Mouse (Mus musculus) adrenal gland, postnatal 36 days (tissue): ENCODE measurements around the gene Pard3b. TPM values are rescaled to one million over a fixed set of nuclear protein-coding genes. Genes with fewer than 3 reads are reported as not detected.
A peak's percentile ranks its signal among the peaks of the same experiment; 100 is the strongest.
"Not testable (repeated sequence)": the region's sequence is repeated elsewhere in the genome, so short reads cannot be mapped to it uniquely, and the experiment has no call there.

Source experiments
- DNase-seq, 2 experiments: peaks; one replicate each; pipeline ENCODE4 v3.0.0; 2021; ENCODE audit warnings: mixed read lengths in 1 of 2
- total RNA-seq, 2 experiments: library from RNA; stranded (reverse); gene quantifications; 2 replicates each; pipeline ENCODE4 v1.2.3; 2021

The Pard3b gene
- total RNA-seq, 2 experiments from 2014 or later = 14.8 to 17.4 TPM

DNA sequence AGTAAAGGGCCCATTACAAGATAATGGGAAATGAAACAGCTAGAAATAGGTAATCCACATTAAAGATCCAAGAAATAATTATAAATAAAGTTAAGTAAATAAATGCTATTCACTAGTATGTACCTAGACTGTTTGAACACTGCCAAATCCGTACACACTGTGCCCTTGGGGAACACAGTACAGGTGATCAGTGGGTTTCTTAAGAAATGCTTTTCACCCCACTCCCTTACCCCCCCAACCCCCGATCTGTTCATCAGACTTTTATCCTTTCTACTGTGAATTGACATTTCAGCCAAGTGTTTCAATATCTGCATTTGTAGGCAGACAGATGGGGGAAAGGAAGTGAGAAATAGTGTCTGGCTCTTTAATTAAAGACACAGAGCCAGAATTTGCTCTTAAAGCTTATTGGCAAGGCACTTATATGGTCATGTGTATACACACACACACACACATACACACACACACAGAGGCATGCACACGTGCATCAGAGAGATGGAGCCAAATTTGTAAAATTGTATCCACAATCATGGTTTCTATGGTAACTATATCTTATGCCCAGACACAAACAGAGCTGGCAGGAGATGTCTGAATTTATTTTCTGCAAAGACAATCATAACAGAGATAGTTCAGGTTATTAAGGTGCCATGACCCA, 938.4 kb downstream of the Pard3b start:
- DNase-seq = no peak

GRCm38 (mm10) chr1:62579024-62579765, 940.6 kb downstream of the Pard3b start:
- DNase-seq = no peak

DNA sequence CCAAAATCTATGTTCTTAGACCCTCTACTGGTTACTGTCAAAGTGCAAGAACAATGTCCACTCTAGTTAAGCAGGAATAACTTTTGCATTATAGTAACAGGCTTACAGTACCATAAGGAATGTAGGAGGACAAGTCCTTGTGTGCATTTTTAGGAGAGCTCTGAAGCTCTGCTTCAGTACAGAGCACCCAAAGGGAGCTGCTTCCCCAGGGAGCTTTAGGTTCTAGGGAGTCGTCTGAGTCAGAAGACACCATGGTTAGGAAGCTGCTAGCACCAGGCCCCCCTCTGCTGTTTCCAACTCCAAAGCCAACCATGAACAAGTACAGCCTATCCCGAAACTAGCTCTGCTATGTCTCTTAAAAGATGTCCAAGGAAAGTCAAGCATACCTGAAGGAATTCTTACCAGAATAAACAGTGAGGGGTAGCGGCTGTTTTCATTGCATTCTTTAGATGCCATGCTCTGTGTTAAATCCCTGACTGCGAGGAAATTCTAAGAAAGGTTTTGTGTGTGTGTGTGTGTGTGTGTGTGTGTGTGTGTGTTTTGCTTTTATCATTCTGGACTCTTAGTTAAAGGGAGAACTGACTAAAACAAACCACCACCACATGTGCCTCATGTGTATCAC, 941.8 kb downstream of the Pard3b start:
- DNase-seq = no peak

GRCm38 (mm10) chr1:62582476-62582875, 943.9 kb downstream of the Pard3b start:
- no peak for DNase-seq

GRCm38 (mm10) chr1:62587536-62587935, 948.9 kb downstream of the Pard3b start:
- DNase-seq = no peak

DNA sequence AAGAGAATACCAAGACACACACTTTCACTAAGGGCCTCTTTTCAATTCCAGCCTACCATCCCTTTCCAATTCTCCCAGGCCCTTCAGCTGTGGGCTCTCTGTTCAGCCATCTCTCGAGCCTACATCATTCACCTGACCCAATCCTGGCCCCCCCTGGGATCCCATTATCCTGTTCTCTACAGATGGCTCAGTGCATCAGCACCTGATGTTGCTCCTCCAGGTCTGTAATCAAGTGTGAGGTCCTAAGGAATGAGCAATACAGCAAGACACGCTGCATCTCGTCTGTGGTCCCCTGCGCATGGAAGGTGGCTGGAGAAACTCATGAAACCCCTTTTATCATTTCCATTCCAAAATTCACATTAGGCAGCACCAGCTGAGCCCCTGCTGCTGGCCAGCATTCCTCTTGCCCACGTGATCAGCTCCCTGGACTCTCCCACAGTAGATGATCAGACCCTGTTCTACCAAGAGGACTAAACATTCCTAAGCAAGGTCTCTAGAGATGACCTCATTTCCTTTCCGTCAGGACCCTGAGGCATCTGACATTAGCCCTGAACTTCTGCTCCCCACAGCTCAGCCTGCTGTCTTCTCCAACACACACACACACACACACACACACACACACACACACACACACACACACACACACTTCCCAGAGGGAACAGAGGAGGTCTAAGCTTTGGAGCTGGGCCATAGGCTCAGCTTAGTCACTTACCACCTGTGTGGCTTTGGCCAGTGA, 952.8 kb downstream of the Pard3b start:
- peak; percentile 14 to 17 for DNase-seq

DNA sequence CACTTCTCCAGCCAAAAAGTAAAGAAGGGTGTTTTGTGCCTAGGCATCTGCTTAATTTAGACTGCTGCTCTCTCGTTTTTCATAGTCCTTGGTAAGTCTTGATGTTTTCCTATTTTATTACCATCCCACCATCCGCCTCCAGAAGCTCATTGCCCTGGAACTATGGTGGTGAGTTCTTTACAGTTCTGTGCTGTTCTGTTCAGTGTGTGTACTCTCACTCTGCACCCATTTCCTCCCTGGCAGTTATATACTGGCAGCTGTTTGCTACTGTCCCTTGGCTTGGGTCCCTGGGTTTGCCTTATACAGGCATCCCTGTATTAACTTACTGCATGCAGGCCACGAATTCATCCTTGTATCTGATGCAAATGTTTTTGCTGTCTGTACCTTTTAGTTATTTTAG, 956.8 kb downstream of the Pard3b start:
- no peak for DNase-seq

DNA sequence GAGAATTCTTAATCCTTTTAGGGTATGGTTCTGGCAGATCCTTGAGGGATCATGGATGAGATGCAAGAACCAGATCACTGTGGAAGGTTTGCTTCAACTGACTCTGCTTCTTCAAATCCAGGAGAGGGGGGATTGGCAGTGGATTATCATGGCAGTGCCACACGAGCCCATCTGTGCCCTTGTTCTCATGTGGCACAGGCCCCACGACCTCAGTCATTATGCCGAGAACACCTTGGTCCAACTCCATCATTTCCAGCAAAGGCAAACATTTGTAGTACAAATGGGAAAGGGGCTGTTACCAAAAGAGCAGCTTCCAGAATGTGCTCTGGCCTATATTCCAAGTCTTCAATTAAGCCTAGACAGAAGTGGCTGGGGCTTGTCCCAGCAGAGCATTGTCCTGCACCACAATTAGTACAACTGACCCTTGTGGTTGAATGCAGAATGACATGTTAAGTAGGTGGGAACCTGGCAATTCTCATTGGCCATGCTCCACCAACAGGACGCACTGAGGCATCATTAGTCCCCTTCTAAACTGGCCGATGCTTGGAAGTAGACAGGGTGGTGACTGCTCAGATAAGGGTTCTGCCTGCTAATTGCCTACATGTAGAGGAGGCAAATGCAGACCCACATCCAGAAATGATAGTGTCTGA, 959.3 kb downstream of the Pard3b start:
- no peak for DNase-seq

- no peak for DNase-seq
Measured at GRCm38 (mm10) chr1:62598551-62598950, 959.9 kb downstream of the Pard3b start.

- DNase-seq = not testable (repeated sequence)
Measured at GRCm38 (mm10) chr1:62604644-62605043, 966.0 kb downstream of the Pard3b start.

- no peak for DNase-seq
Measured at GRCm38 (mm10) chr1:62618109-62618665, 979.6 kb downstream of the Pard3b start.

DNA sequence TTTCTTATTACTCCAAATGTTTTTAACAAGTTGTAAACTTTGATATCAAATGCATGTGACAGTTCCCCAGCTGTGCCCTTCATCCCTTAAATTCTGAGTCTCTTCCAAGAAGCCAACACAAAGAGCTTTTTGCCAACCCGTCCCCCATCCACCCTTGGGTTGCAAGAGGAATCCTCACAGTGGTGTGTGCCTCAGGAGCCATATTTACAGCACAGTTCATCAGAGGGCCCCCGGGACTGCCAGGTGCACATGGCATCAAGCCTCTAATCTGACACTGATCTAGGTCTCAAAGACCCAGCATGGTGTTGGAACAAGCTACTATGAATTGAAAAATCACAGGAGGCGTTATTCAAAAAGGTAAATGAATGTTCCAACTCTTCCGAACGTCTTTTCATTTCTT, 980.8 kb downstream of the Pard3b start:
- DNase-seq = no peak

DNA sequence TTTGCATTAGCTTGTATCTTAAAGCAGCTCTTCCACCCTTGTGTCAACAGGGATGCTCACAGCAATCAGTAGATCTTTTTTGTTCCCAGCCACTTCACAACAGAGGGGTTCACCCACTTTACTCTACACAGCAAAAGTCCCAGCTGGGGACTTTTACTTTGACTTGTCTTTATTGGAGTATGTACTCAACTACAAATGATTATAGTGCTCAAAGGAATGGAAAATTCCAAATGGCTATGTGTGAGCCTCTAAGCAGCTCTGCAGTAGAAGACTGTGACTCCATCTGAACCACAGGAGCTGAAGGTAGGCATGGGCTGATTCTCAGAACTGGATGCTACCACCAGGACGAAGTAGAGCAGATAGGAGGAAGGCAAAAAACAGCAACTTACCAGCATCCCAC, 983.8 kb downstream of the Pard3b start:
- DNase-seq = no peak

GRCm38 (mm10) chr1:62624166-62624565, 985.5 kb downstream of the Pard3b start:
- no peak for DNase-seq

DNA sequence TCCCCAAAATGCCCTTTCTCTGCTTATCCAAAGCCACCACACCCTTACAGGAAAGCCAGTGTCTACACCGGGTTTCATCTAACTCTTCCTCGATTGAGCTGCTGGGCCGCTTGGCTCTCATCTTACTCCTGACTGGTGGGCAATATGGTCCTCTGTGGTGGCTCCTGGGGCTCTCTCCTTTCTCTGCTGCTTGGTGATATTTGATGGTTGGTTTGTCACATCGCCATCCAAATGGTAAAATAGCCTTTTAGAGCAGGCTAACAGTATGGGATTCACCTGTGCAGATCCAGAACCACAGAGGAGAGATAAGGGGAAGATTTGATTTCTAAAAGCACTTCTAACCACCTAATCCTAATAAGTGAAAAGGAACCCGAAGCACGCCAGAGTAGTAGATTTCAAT, 986.2 kb downstream of the Pard3b start:
- DNase-seq = no peak

DNA sequence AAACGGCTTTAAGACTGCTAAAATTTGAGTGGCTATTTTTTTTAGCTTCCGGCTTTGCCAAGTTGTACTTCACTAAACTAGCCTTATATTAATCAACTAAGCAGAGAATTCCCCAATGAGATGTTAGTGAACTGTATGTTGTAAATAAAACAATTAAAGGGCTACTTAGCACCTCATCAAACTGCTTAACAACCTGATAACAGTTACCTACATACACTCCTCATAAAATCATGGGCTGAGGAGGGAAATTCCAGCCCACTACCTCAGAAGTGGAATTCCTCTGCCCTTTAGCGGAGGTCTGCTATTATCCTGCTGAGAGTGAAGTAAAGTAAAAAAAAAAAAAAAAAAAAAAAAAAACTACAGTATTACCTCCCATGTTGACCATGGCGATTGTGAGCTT, 986.7 kb downstream of the Pard3b start:
- no peak for DNase-seq

DNA sequence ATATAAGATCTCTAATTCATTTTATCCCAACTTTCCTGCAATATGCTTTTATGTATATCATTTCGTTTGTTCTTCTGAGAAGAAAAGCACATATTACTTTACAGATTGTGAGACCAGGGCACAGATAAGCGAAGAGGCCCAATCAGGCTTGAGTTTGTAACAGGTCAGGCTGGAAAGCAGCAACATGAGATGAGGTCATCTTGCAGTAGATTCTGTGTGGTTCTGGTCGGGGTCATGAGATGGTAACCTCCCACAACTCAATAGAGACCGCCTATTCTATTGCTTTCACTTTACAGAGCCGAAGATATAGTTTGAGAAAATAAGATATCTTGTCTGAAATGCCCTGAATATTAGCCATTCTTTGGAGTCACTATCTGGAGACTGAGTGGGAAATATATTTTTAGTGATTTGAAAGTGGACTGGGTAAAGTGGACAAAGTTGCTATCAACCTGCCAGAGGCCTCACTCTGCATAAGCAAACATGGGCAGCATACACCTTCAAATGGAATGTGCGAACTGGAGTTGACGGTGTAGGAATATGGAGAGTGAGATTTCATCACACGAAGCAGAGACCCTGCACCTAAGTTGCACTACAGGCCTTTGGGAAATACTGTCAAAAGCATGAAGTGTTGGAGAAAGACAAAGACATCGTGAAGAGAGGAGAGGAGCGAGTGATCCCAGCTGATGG, 987.3 kb downstream of the Pard3b start:
- no peak for DNase-seq

GRCm38 (mm10) chr1:62629952-62630351, 991.3 kb downstream of the Pard3b start:
- peak in 1 of 2 experiments; percentile 12 for DNase-seq

- no peak for DNase-seq
Measured at GRCm38 (mm10) chr1:62631511-62632305, 993.1 kb downstream of the Pard3b start.

- no peak for DNase-seq
Measured at GRCm38 (mm10) chr1:62632886-62633285, 994.3 kb downstream of the Pard3b start.
